Mouse (Mus musculus): ENCODE data around the gene Arl8b.
A peak's percentile ranks its signal among the peaks of the same experiment; 100 is the strongest.

The Arl8b gene

DNA sequence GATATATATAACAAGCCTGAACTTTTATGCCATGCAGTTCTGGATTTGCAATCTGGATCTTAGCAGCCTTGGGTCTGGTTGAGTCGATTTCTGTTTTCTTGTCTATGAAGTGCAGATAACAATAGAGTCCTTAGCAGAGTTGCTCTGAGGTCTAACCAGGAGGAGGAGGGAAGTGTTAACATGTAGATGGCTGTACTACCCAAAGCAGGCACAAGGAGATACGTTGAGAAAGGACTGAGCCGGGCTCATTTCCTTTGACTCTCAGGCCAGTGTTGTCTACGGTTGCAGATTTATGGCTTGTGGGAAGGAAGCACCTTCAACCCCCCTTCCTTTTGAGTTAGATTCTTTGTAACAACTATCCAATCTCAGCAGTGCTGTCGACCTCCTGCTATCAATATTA lies 1.9 kb downstream of the Arl8b start:
- DNase-seq (ENCODE audit: low spot score), result no peak

DNA sequence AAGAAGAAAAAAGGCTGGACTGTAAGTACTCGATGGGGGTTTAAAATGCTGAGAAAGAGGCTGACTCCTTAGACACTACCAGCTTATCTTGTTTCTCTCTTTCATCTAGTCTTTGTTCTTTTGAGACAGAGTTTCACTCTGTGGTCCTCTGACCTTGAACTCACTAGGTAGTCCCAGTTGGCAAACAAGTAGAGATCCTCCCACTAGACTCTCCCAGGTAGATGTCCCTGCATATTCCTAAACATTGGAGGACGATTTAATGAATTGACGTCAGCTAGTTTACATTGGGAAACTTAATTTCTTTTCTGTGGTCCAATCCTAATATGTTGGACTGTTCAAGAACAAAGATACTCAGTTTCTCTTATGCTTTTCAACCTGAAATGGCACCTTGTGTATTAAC lies 2.7 kb downstream of the Arl8b start:
- DNase-seq (ENCODE audit: low spot score), result no peak

DNA sequence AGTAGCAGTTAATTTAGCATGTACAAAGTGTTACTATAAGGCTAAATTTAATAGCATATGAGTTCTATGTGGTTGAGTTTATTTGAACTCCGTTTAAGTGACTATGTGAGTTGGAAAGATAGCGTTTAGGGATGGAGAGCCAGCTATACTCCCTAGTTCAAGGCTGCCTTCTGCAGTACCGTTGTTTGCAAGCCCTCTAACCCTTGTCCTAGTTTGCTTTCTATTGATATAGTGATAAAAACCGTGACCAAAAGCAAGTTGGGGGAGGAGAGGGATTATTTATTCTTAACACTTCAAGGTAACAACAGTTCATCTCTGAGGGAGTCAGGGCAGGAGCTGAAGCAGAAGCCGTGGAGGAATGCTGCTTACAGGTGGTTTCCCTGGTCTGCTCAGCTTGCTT lies 8.6 kb downstream of the Arl8b start:
- DNase-seq (ENCODE audit: low spot score), result no peak

DNA sequence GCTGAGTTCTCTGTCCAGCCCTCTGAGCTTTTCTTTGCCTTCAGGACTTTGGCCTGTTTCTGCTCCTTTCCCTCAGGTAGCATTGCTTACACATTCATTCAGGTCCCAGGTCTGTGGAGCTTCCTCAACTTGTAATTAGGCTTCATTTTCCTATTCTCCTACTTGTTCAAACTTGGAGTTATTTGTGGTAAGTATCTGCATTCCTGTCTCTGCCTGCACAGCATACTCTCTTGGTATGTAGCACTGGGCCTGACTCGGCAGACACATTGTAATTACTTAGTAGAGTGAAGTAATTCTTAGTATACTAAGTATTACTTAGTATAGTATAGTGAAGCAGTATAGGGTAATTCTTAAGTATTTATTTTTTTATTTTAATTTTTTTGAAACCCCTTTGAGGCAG lies 13.0 kb downstream of the Arl8b start:
- no peak for DNase-seq (ENCODE audit: low spot score)

DNA sequence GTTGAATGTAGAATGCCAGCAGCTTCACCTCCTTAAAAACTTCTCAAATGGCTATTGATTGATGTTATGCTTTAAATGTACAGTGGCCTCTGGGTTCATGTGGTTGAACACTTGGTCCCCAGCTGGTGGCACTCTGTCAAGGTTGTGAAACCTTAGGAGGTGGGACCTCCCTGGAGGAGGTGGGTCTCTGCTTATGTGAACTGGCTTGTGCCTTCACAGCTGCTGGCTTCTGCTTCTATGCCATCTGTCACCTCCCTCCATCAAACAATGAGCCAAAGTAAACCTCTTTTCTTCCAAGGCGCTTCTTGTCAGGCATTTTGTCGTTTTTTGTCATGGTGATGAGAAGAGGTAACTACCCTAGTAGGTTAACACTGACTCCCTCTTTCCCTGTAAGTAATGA lies 13.8 kb downstream of the Arl8b start:
- no peak for DNase-seq (ENCODE audit: low spot score)

DNA sequence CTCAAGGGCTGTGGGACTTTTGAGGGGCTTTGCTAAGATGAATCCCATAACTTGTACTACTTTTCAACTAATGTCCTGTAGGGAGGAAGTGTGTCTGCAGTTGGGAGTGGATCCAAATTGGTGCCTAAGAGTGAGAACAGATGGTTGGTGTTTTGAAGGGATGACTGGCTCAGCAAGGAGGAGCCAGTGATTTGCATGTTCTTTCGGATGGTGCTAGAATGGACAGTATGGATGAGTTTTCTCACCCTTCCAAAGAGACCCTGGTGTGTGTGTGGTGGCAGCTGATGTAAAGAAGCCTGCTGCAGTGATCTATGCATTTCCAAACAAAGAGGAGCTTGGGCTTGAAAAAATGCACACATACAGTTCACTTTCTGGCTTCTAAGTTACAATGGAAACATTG lies 22.3 kb downstream of the Arl8b start:
- no peak for DNase-seq (ENCODE audit: low spot score)

DNA sequence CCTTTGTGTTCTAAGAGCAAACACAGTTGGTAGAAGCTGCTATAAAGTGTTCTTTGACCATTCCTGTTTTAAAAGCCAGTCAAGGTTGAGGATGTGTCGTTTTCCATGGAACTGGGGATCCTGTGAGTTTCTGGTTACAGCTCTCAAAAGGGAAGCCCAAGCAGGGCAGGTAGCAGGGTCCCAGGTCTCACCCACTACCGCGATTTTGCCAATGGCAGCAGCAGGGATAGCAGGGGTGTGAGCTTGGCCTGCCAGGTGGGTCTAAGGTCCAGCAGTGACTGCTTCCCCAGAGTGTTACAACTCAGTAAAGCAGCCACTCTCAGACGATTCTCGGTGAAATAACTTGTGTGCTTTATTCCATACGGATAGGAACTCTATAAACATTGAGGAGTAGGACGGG lies 23.0 kb downstream of the Arl8b start:
- no peak for DNase-seq (ENCODE audit: low spot score)

DNA sequence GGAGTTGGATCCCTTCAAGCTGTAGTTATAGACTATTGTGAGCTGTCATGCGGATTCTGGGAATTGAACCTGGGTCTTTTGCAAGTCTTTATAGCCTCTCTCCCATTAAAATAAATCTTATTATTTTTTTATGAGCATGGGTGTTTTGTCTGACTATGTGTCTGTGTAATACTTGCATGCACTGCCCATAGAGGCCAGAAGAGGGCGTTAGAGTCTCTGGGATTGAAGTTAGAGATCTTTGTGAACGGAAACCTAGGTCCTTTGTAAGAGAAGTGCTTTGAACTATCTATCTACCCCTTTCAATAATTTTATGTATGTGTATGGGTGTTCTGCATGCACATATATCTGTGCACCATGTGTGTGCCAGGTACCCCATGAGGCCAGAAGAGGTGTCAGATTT lies 24.5 kb downstream of the Arl8b start:
- DNase-seq (ENCODE audit: low spot score), result no peak

DNA sequence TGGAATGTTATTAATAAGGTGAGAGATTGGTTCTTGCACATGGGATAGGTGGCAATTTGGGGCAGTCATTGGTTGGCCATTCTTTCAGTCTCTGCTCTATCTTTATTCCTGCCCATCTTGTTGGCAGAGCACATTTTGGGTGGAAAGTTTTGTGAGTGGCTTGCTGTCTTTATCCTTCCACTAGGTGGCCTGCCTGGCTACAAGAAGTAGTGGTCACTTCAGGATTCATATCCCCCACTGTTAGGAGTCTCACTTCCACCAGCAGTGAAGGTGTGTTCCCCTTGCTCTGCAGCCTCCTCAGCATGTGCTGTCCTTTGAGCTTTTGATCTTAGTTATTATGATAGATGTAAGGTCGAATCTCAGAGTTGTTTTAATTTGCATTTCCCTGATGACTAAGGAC lies 25.9 kb downstream of the Arl8b start:
- no peak for DNase-seq (ENCODE audit: low spot score)

DNA sequence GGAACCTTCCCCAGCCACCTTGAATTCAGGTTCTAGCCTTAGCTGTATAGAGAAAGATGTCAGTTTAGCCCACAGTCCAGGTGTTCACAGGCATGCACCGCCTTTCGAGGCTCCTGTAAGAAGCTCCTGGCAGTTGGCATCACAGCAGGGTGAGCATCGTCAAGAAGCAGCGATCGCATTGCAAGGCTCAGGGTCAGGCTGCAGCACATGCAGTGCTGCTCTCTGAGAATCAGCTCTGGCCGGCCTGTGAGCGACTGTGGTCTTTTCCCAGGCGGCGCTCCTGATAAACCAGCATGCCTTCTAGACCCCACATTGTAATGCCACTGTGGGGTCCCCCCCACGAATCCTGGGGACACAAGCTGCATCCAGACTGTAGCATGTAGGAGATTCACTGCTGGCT lies 27.3 kb downstream of the Arl8b start:
- DNase-seq (ENCODE audit: low spot score), result no peak

DNA sequence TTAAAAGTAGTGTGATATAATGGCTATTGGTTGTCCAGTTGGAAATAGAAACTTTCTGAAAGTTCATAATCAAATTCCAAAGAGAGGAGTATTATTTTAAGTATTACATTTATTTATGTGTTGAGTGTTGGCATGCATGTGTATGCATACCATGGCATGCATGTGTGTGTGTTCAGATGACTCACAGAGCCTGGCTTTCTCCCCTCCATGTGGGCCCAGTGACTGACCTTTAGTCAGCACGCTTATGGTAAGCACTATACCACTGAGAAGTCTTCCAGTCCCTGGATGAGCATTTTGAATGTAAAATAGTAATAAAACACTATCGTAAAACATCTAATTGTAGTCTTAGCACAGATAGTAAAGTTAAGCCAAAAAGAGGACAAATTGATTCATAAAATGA lies 29.2 kb downstream of the Arl8b start:
- DNase-seq (ENCODE audit: low spot score), result no peak

DNA sequence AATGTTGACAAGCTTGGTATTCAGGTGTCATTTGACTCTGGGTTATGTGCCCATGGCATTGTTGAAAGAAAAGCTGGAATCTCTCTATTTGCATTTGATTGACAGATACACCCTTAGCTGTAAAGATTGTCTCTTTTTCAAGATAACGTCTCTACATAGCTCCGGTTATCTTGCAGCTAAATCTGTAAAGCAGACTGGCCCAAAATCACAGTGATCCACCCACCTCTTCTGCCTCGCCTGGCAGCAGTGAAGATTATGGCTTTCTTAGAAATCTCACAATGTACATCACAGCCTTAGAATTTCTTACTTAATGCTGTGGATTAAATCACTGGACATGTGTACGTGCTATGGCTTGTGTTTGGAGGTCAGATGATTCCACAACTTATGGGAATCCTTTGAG lies 34.6 kb downstream of the Arl8b start:
- DNase-seq (ENCODE audit: low spot score), result no peak

DNA sequence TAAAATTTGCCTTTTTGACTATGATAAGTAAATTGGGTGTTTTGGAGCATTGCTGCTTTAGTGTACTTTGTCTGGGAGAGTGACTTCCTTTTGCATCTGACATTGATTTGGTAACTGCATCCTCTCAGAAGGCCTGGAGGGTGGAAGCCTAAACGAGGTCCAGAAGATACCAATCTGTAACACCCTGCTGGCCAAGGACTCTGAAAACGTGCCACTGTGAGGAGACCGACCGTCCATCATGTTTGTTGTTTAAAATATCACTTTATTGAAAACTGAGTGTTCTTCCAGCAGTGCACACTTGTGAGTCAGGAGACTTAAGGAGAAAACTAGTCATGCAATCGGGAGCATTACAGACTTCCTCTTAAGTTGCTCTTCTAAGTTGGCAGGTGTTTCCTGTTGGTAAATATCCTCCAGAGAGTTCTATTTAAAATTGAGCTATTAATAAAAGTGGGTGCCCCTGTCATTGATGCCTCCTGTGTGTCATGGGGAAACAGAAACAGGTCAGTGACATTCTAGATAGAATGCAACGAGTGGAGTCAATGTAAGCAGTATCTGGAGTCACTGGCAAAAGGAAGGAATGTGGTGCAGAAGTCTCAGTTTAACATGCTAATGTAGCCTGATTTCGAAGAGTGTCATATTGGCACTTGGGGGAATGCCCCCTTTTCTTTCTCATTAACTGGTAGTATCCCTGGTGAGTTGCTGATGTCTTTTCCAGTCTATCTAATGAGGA lies 42.1 kb downstream of the Arl8b start:
- DNase-seq (ENCODE audit: low spot score), result no peak

DNA sequence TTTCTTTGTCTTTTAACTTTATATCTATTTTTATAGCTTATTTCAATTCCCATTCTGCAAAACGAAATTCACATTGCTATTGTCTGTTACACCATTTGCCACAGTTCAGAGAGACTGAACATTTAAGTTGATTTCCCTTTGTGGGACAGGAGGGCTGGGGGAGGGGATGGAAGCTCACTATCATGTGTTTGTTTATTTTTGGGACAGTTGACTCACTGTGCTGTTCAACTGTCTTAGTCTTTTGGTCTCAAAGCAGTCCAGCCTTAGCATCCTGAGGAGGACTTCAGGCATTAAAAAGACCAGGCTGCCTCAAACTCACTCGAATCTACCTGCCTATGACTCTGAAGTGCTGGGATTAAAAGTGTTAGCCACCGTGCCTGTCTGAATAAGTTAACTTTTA lies 43.2 kb downstream of the Arl8b start:
- peak; percentile 49 for DNase-seq (ENCODE audit: low spot score)

DNA sequence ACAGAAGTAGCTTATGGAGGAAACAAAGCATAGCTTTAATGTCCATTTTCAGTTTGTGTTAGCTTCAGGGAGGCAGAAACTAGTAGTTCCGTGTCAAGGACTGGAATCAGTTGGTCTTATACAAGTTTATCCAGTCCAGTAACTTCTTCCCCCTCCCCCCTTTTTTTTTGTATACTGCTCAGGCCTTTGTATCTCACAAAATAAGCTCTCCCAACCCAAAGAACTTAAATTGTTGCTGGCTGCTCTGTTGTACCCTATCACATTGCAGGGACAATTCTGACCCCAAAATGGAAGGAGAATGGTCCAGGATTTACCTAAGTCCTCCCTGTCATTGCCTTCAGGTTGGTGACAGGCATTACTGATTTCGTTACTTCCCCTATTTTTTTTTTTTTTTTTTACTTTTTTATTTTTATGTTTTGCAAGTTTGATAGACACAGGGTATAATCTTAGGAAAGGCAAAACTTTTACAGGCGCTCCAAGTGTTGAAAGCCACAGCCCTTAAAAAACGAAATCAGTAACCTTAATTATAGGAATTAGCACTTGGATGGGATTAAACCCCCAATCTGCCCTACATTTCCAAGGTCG lies 44.5 kb downstream of the Arl8b start:
- no peak for DNase-seq (ENCODE audit: low spot score)

DNA sequence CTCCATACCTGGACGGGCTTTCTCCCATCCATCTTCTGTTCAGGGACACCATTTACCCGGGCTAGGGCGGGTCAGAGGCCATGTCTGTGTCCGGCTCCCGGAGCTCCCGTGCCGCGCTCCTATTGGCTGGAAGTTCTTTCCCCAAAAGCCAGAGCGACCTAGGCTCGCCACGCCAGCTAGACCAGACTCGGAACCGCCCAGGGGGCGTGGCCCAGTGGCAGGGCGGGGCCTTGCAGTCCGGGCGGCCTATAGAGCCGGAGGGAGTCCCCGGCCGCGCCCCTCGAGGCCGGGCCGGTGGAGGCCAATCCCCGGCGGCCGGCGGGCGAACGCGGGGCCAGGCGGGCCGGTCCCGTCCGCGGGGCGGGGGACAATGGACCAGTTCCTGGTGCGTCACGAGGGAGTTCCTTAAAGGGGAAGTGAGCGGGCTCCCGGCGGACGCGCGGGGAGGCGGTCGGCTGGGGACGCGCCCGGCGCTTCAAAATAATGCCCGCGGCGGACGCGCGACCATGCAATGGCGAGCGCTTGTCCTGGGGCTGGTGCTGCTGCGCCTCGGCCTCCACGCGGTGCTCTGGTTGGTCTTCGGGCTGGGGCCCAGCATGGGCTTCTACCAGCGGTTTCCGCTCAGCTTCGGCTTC lies 45.5 kb downstream of the Arl8b start, which contains the start of gene Edem1:
TSS of gene Edem1 (plus strand) at position 408 of the 635 bp plus-strand sequence.
- DNase-seq (ENCODE audit: low spot score), result peak; percentile 97

DNA sequence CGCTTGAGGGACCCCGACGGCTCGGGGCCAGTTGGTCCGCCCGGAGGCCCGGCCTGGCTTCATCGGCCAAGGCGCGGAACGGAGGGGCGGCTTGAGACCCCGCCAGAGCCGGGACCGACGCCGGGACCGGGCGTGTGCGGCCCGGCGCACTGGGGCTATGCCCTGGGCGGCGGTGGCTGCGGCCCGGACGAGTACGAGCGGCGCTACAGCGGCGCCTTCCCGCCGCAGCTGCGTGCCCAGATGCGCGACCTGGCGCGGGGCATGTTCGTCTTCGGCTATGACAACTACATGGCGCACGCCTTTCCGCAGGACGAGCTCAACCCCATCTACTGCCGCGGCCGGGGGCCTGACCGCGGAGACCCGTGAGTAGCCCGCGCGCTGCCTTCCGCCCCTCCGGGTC lies 46.0 kb downstream of the Arl8b start:
- peak; percentile 41 for DNase-seq (ENCODE audit: low spot score)

DNA sequence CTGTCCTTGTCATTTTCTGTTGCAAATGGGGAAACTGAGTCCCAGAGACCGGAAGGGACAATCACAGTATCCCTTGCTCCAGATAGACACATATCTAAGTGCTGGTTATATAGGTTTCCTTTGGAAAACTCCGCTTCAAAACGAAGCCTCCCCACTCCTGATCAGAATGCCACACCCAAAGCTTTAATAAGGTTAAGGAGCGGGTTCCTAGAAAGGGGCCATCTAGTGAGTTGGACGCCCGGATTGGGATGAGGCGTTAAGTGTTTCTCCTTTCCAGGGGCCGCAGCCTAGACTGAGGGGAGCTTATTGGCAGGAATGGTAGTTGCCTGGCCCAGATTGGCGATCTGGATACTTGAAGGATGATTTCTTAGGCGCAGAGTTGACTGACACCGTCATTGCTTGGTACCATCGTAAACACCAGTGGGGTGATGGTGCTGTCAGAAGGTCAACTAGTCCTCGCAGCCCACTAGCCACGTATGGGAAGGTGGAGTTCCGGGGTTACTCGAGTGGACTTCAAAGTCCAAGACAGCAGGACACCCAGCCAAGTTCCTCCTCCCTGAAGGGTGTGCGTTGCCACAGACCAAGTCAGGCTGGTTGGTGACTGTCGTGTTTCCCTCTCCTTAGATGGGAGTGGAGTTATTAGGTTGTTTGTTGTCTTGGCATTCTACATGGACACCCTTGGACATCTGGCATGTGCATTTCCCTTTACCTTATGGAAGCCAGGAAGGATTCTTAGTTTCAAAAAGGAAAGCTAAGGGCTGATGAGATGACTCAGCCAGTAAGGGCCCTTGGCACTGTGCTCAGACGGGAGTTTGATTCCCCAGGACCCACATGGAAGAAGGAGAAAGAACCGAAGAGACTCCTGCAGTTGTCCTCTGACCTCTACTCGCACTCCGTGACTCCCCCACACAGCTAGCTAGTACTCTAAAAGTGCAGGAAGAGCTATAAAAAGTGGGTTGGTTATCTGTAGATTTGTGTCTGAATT lies 46.8 kb downstream of the Arl8b start:
- no peak for DNase-seq (ENCODE audit: low spot score)

DNA sequence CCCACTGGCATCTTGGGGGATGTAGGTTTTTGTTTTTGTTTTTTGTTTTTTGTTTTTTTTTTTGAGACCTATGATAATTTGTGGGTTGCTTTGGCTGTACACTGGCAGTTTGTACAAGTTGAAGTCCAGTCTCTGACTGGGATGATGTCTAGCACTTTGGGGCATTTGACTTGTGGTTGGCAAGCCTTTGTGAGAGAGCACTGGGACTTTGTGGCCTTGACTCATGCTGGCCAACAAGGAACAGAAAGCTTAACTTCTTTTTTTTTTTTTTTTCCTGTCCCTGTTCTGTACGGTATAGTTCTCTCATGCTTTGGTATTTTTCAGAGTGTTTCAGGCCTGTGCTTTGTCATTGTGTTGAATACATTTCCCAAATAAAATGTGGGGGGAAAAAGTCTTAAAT lies 49.3 kb downstream of the Arl8b start:
- DNase-seq (ENCODE audit: low spot score), result no peak

DNA sequence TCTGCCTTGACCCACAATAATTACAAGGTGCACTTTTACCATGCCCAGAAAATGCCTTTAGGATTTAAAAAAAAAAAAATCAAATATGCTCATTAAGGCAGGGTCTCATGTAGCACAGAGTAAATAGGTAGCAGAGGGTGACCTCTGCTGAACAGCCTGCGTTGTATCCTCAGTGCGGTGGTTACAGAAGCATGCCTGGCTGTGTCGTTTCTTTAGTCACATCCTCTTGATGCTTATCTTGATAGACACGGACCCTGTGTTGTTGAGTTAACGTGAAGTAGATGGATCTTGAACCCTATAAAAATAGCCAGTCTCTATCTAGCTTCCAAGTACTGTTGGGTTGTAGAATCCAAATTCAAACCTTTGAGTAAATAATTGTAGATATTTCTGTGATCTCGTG lies 50.1 kb downstream of the Arl8b start:
- no peak for DNase-seq (ENCODE audit: low spot score)

DNA sequence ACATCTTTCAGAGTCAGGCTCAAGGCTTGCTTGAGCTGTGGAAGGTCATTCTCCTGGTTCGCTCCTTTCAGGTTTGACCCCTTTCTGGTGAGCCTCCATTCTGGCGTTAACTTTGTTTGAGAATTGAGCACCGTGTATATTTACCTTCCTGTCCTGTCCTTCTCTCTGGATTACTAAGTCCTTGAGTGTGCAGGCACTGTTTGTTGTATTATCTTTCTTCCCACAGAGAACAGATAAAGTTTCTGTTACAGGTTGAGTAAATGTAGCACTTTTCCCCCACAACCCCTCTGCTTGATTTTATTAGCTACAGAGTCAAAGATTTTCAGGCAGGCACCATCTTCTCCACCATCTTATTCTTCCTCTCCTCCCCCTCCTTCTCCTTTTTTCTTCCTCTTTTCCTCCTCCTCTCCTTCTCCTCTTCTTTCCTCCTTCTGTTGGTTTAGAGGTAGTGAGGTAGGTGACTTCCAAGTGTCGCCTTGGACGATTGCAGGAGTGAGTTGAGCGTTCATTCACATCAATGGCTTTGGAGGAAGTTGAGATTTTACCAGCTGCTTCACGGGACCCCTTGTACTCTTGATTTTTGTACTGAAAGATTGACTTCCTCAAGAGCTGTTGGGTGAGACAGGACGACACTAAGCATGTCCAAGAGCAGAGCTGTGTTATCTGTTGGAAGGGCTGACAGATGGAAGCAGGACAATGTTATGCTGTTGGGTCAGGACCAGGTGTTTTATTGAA lies 51.2 kb downstream of the Arl8b start:
- DNase-seq (ENCODE audit: low spot score), result no peak
